Comparison of ENCODE assay signal across 10 mouse cellular contexts in genomic region chr16:35941382-35941781, GRCm38 (mm10). TPM values are rescaled to one million over a fixed set of nuclear protein-coding genes. Genes with fewer than 3 reads are reported as not detected.
A peak's percentile ranks its signal among the peaks of the same experiment; 100 is the strongest.
DNase-seq lines count a peak whose midpoint lies in the region; ATAC-seq and TF ChIP-seq lines count a peak whose summit lies in the region.
"Had no signal": no experiment of that assay in that cellular context is flagged by ENCODE, and none has a peak within 500 bp of the region (broad histone marks: within the 10 kb centered on the region; RNA-seq: fewer than 3 reads in every experiment).

No protein-coding gene starts in this region.

- no peak for ATAC-seq in forebrain, embryonic 11.5 days (replicated peaks; ENCODE audit: low FRiP score)

- H3K79me2 ChIP-seq in heart, adult 2 months (replicated peaks; ENCODE audit: control insufficient read depth, insufficient read depth, low read length), result no peaks in the 10 kb centered on the region

- intact Hi-C loops in heart, adult 2 months (cut with DNase I), result loop anchor here (10.0 kb wide), 1 partner anchor 177 kb away; the partner anchor contains the start of gene Dirc2

- peaks cover 2% of the 10 kb centered on the region; the same call in 1 of the 2 replicates for H3K4me1 ChIP-seq in heart, adult 2 months (ENCODE audit: control insufficient read depth, insufficient read depth, low read length)
- H3K4me1 ChIP-seq in forebrain, embryonic 11.5 days (replicated peaks; ENCODE audit: control insufficient read depth, insufficient read depth, low read length), result no peaks in the 10 kb centered on the region; the same call in 1 of the 2 replicates
- peaks cover 14% of the 10 kb centered on the region for H3K4me1 ChIP-seq in hindbrain, embryonic 10.5 days (replicated peaks)

- no peaks in the 10 kb centered on the region for H3K9me3 ChIP-seq in forebrain, embryonic 11.5 days (ENCODE audit: control insufficient read depth, low read length)
- H3K9me3 ChIP-seq in hindbrain, embryonic 10.5 days, result no peaks in the 10 kb centered on the region

- peaks cover 2% of the 10 kb centered on the region; the same call in 1 of the 2 replicates for H3K36me3 ChIP-seq in heart, adult 2 months (ENCODE audit: control insufficient read depth, insufficient read depth, low read length)
- no peaks in the 10 kb centered on the region for H3K36me3 ChIP-seq in forebrain, embryonic 11.5 days (ENCODE audit: control insufficient read depth, insufficient read depth, low read length)
- no peaks in the 10 kb centered on the region for H3K36me3 ChIP-seq in hindbrain, embryonic 10.5 days

- H3K27ac ChIP-seq in heart, adult 2 months, result no peak overlapping the region
- no peak overlapping the region for H3K27ac ChIP-seq in forebrain, embryonic 11.5 days (ENCODE audit: low read depth, low read length)
- H3K27ac ChIP-seq in hindbrain, embryonic 10.5 days, result no peak overlapping the region

- peak; percentile 64 for TF ChIP-seq CTCF in heart, adult 2 months (IDR thresholded peaks at IDR 0.05)

- no peak for DNase-seq in heart, adult 2 months
- DNase-seq in heart, adult 9 months (ENCODE audit: low spot score in 2 of 2), result no peak
- DNase-seq in 416B (ENCODE audit: low read depth) (peak; percentile 60), R1 (ENCODE audit: low read depth, low spot score) (peak; percentile 70)
- DNase-seq in lung, postnatal 10 days, result peak; percentile 27
- DNase-seq in forebrain, embryonic 11.5 days (ENCODE audit: low spot score), result no peak
- DNase-seq in frontal cortex, postnatal 25 days (ENCODE audit: low spot score in 2 of 2), result no peak
- DNase-seq in hindbrain, embryonic 10.5 days (ENCODE audit: low spot score), result no peak
- DNase-seq: layer of hippocampus, adult 9-11 months had no signal

- no peaks in the 10 kb centered on the region for H3K27me3 ChIP-seq in heart, adult 2 months (ENCODE audit: control insufficient read depth, insufficient read depth, low read length)
- H3K27me3 ChIP-seq in forebrain, embryonic 11.5 days (ENCODE audit: control insufficient read depth, insufficient read depth, low read length), result no peaks in the 10 kb centered on the region; the same call in 1 of the 2 replicates
- H3K27me3 ChIP-seq in hindbrain, embryonic 10.5 days (ENCODE audit: insufficient read depth, poor library complexity, severe bottlenecking), result peaks cover 17% of the 10 kb centered on the region

- no peak overlapping the region for H3K4me3 ChIP-seq in heart, adult 2 months
- no peak overlapping the region for H3K4me3 ChIP-seq in forebrain, embryonic 11.5 days (ENCODE audit: low read depth, low read length)
- H3K4me3 ChIP-seq in hindbrain, embryonic 10.5 days, result no peak overlapping the region
- H3K4me3 ChIP-seq: myocyte had no signal

- no peak overlapping the region for H3K4me2 ChIP-seq in forebrain, embryonic 11.5 days (ENCODE audit: low read depth, low read length, severe bottlenecking)

- no peak for TF ChIP-seq POLR2A in heart, adult 2 months (IDR thresholded peaks at IDR 0.05; ENCODE audit: insufficient read depth, low read depth, low read length)

- no peak for TF ChIP-seq EP300 in heart, adult 2 months (IDR thresholded peaks at IDR 0.05; ENCODE audit: insufficient read depth, low read depth, low read length)

- no peak overlapping the region for H3K9ac ChIP-seq in heart, adult 2 months (ENCODE audit: low read depth, low read length)
- no peak overlapping the region for H3K9ac ChIP-seq in forebrain, embryonic 11.5 days (ENCODE audit: low read length)

- WGBS in heart, adult 2 months, result 83% methylated on average over 7 of the region's 7 CpGs
- WGBS in forebrain, embryonic 11.5 days, result 83% methylated on average over 7 of the region's 7 CpGs
- 82% methylated on average over 7 of the region's 7 CpGs for WGBS in hindbrain, embryonic 10.5 days

RNA-seq across cellular contexts. Expression of gene Dtx3l, which starts 2.4 kb away (rescaled TPM):
- 1 to 10 TPM; 8.6 to 8.9 TPM for total RNA-seq in heart, adult 2 months (2021)
- polyA plus RNA-seq in heart, adult 2 months (2012; rRNA removed), result 5.9 and 8.9 TPM in 2 replicates
- polyA plus RNA-seq in forebrain, embryonic 11.5 days (2014; fragmentation: Nextera tagmentation; extraction: Ambion mirVana), result 5.7 and 6.2 TPM in 2 replicates
- 1.3 and 2.4 TPM in 2 replicates for polyA plus RNA-seq in hindbrain, embryonic 10.5 days (2016; fragmentation: Nextera tagmentation; extraction: Ambion mirVana)

RNA-seq across cellular contexts. Expression of gene Parp9, which starts 3.1 kb away (rescaled TPM):
- total RNA-seq in heart, adult 2 months (2021), result 1 to 10 TPM; 9.3 to 9.8 TPM
- 6.5 and 11.1 TPM in 2 replicates for polyA plus RNA-seq in heart, adult 2 months (2012; rRNA removed)
- polyA plus RNA-seq in forebrain, embryonic 11.5 days (2014; fragmentation: Nextera tagmentation; extraction: Ambion mirVana), result 3.9 and 4.2 TPM in 2 replicates
- polyA plus RNA-seq in hindbrain, embryonic 10.5 days (2016; fragmentation: Nextera tagmentation; extraction: Ambion mirVana), result 2.0 and 2.2 TPM in 2 replicates

RNA-seq across cellular contexts. Expression of gene Kpna1, which starts 37.2 kb away (rescaled TPM):
- 100 to 1,000 TPM; 112 to 128 TPM for total RNA-seq in heart, adult 2 months (2021)
- 18.7 and 40.3 TPM in 2 replicates for polyA plus RNA-seq in heart, adult 2 months (2012; rRNA removed)
- 84.9 and 86.5 TPM in 2 replicates for polyA plus RNA-seq in forebrain, embryonic 11.5 days (2014; fragmentation: Nextera tagmentation; extraction: Ambion mirVana)
- 65.8 and 76.5 TPM in 2 replicates for polyA plus RNA-seq in hindbrain, embryonic 10.5 days (2016; fragmentation: Nextera tagmentation; extraction: Ambion mirVana)

Comparison
In these comparisons a context has a peak if more than half of its experiments do, and no peak if none do; other contexts are left out.
1. DNase-seq: peak in 416B (single experiment), R1 (single experiment) and lung, postnatal 10 days (single experiment); none in heart, adult 2 months (0 of 2), heart, adult 9 months (0 of 2), forebrain, embryonic 11.5 days (single experiment), frontal cortex, postnatal 25 days (0 of 2) and hindbrain, embryonic 10.5 days (single experiment).